Mouse (Mus musculus) hematopoietic stem cell, adult 5-6 weeks (primary cell): ENCODE data around the gene Cbll1. TPM values are rescaled to one million over a fixed set of nuclear protein-coding genes. Genes with fewer than 3 reads are reported as not detected.

Source experiments
- total RNA-seq: library from RNA; stranded (forward); fragments of 172-1452, 232-1000 nt; gene quantifications from 2 replicates; pipeline ENCODE4 v1.2.3, GENCODE M21; 2017

Gene Cbll1
- total RNA-seq, 1 experiment from 2014 or later, result 9.7 TPM

Other genes starting within 250 kb of the Cbll1 start
- gene Lamb1, start 234.4 kb downstream of the Cbll1 start, total RNA-seq, result not detected in 2 replicates
- 119 and 132 TPM in 2 replicates for gene Dld, start 148.2 kb downstream of the Cbll1 start, total RNA-seq
- not detected in 2 replicates for gene Slc26a3, start 108.7 kb downstream of the Cbll1 start, total RNA-seq
- not detected in 2 replicates for gene Slc26a4, start 60.4 kb upstream of the Cbll1 start, total RNA-seq
- 47.6 and 49.2 TPM in 2 replicates for gene Bcap29, start 135.0 kb upstream of the Cbll1 start, total RNA-seq
- gene Dus4l, start 155.2 kb upstream of the Cbll1 start, total RNA-seq, result 8.9 and 16.2 TPM in 2 replicates
- gene Cog5, start 155.3 kb upstream of the Cbll1 start, total RNA-seq, result 67.2 and 78.8 TPM in 2 replicates
- gene Gpr22, start 214.3 kb upstream of the Cbll1 start, total RNA-seq, result not detected in 2 replicates